Mouse (Mus musculus) megakaryocyte, embryonic 14.5 days (primary cell): ENCODE measurements at regions not wholly inside any gene's neighbourhood (a gene's known extent, or its start where the extent isn't known, plus 50 kb on each side); places are given as distances from the start of the nearest gene placed in this dataset.

Experiments
- H3K27me3 ChIP-seq: replicated peaks from 2 replicates; pipeline ENCODE3; 2012; ENCODE audit warnings: inconsistent platforms
- H3K36me3 ChIP-seq: replicated peaks from 2 replicates; pipeline ENCODE3; 2012; ENCODE audit warnings: low read length, inconsistent platforms, mixed read lengths
- H3K4me1 ChIP-seq: 2 replicates; pipeline ENCODE4 v1.6.1; 2012; ENCODE audit warnings: inconsistent platforms
- H3K4me3 ChIP-seq: replicated peaks from 2 replicates; pipeline ENCODE3; 2012; ENCODE audit warnings: moderate library complexity, mild to moderate bottlenecking, inconsistent platforms
- H3K9me3 ChIP-seq: 2 replicates; pipeline ENCODE4 v1.6.1; 2012; ENCODE audit warnings: inconsistent platforms
- FLI1 ChIP-seq: IDR thresholded peaks from 2 replicates; pipeline ENCODE4 v1.6.1; 2012; ENCODE audit warnings: low read length, inconsistent platforms, mixed read lengths
- GATA1 ChIP-seq: IDR thresholded peaks from 3 replicates; pipeline ENCODE4 v1.6.1; 2012; ENCODE audit warnings: mixed read lengths, low read length, inconsistent platforms, borderline replicate concordance

DNA sequence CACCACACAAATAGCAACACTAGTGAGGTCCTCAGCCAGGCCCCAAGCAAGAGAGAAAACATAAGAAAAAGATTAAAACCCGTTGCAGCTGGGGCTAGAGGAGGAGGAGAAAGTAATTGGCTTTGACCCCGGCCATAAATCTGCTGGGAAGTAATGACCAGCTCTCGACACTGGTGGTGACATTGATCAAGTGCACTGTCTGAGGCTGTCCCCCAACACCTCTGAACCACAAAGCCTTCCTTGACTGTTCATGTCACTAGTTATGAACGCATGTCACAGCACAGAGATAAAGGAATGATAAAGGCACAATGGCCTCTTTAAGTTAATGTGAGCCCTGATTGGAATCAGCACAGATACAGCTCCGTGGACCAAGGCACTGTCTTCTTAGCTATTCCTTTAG is 640.1 kb downstream of the Dok5 start:
- Histone ChIP-seq H3K4me1 (no peaks in the 10 kb centered on the region), H3K9me3 (peaks cover 58% of the 10 kb centered on the region), H3K36me3 (no peaks in the 10 kb centered on the region), H3K4me3 (no peak overlapping the region), H3K27me3 (no peaks in the 10 kb centered on the region)
- no peak for TF ChIP-seq GATA1

DNA sequence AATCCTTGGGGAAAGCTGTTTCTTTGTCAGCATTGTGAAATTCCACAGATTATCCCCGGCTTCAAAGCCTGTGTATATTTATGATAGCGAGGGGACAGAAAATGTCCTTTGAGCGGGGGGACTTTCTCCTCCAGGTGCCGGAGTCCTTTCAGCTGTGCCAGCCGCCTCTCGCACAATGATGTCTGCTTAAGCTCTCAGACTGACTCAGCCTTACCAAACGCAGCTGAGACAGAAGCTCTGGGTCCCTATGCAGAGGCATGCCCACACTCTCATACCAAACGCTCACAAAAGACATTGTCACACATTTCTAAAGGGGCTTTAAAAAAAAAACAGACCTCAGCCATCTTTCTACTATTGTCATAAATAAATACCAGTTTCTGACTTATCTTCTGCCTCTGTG is 633.9 kb downstream of the Dok5 start:
- H3K27me3 ChIP-seq: no peaks in the 10 kb centered on the region
- H3K9me3 ChIP-seq: peaks cover 83% of the 10 kb centered on the region
- no peak for TF ChIP-seq FLI1
- TF ChIP-seq GATA1: no peak
- no peaks in the 10 kb centered on the region for H3K36me3 ChIP-seq
- no peak overlapping the region for H3K4me3 ChIP-seq
- no peaks in the 10 kb centered on the region for H3K4me1 ChIP-seq

DNA sequence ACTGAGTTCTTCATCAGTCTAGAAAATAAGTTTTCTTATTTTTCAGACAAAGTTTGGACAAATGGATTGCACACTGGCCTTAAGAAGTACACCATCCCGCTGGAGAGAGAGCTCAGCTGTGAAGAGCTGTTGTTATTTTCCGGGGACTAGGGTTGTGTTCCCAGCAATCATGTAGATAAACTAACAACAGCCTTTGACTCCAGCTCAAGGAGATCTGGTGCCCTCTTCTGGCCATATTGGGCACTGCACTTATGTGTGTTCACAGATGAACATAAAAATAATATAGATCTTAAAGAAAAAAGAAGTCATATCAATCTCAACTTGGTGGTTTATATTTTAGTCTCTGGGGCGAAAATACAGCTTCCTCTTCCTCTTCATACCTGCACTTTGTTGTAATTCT is 633.0 kb downstream of the Dok5 start:
- no peaks in the 10 kb centered on the region for H3K27me3 ChIP-seq
- TF ChIP-seq GATA1: no peak
- TF ChIP-seq FLI1: no peak
- H3K4me3 ChIP-seq: no peak overlapping the region
- peaks cover 74% of the 10 kb centered on the region for H3K9me3 ChIP-seq
- no peaks in the 10 kb centered on the region for H3K36me3 ChIP-seq
- H3K4me1 ChIP-seq: no peaks in the 10 kb centered on the region

DNA sequence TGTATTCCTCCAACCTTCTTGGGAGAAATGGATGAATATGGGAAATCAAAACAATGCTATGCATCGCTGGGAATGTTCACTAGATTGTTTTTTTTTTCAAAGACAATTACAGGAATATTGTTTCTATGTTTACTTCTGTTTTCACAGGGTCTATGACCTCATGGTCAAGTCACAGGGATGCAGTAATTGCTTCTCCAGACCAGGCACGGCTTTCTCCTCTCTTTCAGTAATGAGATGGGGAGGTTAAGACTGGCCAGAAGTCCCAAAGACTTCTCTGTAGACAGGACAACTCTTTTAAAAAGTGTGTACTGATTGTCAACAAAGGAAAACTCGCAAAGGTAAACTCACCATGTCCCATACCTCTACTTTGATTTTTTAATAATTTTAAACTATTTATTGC is 631.8 kb downstream of the Dok5 start:
- H3K9me3 ChIP-seq: peaks cover 69% of the 10 kb centered on the region

GRCm38 (mm10) chr2:171358071-171358760 is 626.6 kb downstream of the Dok5 start:
- Histone ChIP-seq H3K4me3 (peak overlapping the region; percentile 42), H3K9me3 (peaks cover 64% of the 10 kb centered on the region), H3K36me3 (no peaks in the 10 kb centered on the region), H3K4me1 (no peaks in the 10 kb centered on the region), H3K27me3 (no peaks in the 10 kb centered on the region)
- TF ChIP-seq GATA1: no peak
- TF ChIP-seq FLI1: no peak

More for the DNA sequence above, 631.8 kb downstream of the Dok5 start:
- no peaks in the 10 kb centered on the region for H3K4me1 ChIP-seq
- H3K4me3 ChIP-seq: no peak overlapping the region
- TF ChIP-seq GATA1: no peak
- no peak for TF ChIP-seq FLI1
- H3K27me3 ChIP-seq: no peaks in the 10 kb centered on the region
- no peaks in the 10 kb centered on the region for H3K36me3 ChIP-seq

GRCm38 (mm10) chr2:171348156-171348555 is 616.5 kb downstream of the Dok5 start:
- H3K27me3 ChIP-seq: no peaks in the 10 kb centered on the region
- no peaks in the 10 kb centered on the region for H3K36me3 ChIP-seq
- peaks cover 46% of the 10 kb centered on the region for H3K9me3 ChIP-seq
- no peak for TF ChIP-seq GATA1
- no peak for TF ChIP-seq FLI1
- no peak overlapping the region for H3K4me3 ChIP-seq
- H3K4me1 ChIP-seq: no peaks in the 10 kb centered on the region

DNA sequence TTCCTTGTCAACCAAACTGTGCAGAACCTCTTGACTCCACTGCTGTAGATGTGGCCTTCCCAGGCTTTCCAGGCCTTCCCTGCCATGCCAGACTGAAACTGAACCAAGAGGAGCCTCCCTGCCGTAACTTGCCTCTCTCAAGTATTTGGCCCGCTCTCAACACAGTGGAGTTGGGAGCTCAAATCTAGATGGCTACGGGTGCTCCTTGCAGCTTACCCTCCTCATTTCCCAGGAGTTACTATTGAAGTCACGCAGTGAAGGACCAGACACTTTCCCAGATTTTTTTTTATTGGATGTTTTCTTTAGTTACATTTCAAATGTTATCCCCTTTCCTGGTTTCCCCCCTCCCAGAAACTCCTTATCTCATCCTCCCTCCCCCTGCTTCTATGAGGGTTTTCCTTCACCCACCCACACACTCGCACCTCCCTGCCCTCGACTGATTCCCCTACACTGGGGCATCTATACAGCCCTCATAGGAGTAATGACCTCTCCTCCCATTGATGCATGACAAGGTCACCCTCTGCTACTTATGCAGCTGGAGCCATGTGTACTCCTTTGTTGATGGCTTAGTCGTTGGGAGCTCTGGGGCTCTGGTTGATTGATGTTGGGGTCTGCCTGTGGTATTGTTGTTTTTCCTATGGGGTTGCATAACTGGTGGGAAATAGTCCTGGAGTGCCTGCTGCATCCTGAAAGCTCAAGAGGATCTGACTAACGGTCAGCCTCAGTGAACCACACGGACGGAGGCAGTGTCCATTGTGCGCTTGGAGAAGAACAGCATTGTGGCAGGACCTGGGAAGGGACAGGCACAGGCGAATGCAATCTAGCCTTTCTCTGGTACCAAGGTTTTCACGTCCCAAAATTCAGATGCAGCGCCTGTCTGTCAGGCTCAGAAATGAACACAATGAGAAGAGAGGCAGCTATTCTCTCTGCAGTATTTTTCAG is 602.5 kb downstream of the Dok5 start:
- Histone ChIP-seq H3K9me3 (peaks cover 69% of the 10 kb centered on the region), H3K4me1 (no peaks in the 10 kb centered on the region), H3K27me3 (no peaks in the 10 kb centered on the region), H3K4me3 (no peak overlapping the region), H3K36me3 (no peaks in the 10 kb centered on the region)
- TF ChIP-seq GATA1 (no peak), FLI1 (no peak)

DNA sequence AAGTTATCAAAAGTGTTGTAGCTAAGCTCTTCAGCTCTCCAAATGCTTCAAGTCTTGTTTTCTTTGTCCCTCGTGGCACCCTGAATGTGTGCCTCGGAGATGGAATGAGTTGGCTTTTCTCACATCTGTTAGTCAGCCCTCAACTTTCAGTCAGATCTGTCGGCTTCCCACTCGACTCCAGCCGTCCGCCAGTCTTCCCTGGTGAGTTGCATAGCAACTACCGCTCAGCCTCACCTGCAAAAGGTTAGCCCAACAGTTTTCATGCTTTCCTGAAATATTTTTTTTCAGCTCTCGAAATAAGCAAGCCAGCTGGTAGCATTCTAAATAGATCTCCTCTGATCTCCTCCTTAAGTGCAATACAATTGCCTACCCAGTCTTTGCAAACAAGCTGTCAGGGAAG is 601.2 kb downstream of the Dok5 start:
- Histone ChIP-seq H3K36me3 (no peaks in the 10 kb centered on the region), H3K4me3 (no peak overlapping the region), H3K4me1 (no peaks in the 10 kb centered on the region), H3K9me3 (peaks cover 71% of the 10 kb centered on the region), H3K27me3 (no peaks in the 10 kb centered on the region)
- TF ChIP-seq FLI1: no peak
- TF ChIP-seq GATA1: no peak

DNA sequence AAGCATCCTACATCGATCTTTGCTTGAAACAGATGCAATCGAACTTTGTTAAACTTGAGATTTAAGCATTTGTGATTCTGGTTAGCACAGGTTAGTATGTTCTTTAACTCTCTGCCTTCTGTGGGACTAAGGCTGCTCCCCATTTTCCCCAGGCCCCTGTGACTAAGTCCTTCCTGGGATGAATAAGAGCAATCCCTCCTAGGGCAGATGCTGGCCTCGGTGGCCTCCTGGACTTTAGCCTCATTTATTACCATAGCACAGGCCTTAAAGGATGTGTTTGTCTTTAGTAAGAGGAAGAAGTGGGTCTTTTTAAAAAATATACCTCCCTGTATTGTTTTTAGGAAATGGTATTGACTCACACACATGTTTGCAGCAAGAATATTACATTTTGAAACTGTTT is 599.9 kb downstream of the Dok5 start:
- H3K9me3 ChIP-seq: peaks cover 69% of the 10 kb centered on the region
- no peaks in the 10 kb centered on the region for H3K4me1 ChIP-seq
- TF ChIP-seq FLI1: no peak
- TF ChIP-seq GATA1: no peak
- no peaks in the 10 kb centered on the region for H3K36me3 ChIP-seq
- H3K27me3 ChIP-seq: no peaks in the 10 kb centered on the region
- no peak overlapping the region for H3K4me3 ChIP-seq

GRCm38 (mm10) chr2:171326909-171327308 is 595.3 kb downstream of the Dok5 start:
- peaks cover 54% of the 10 kb centered on the region for H3K9me3 ChIP-seq
- TF ChIP-seq GATA1 (no peak), FLI1 (no peak)
- H3K36me3 ChIP-seq: no peaks in the 10 kb centered on the region
- H3K27me3 ChIP-seq: no peaks in the 10 kb centered on the region
- no peak overlapping the region for H3K4me3 ChIP-seq
- no peaks in the 10 kb centered on the region for H3K4me1 ChIP-seq
